Mouse (Mus musculus) lung, embryonic 15.5 days (tissue): Measurements from ENCODE around the gene Syngap1. TPM values are rescaled to one million over a fixed set of nuclear protein-coding genes. Genes with fewer than 3 reads are reported as not detected.
"Not testable (repeated sequence)": the region's sequence is repeated elsewhere in the genome, so short reads cannot be mapped to it uniquely, and the experiment has no call there.

Source experiments
- ATAC-seq: fragments of 200-750 bp; cut with Nextera tagmentation; 2 replicates; pipeline ENCODE4 v1.8.0; 2017; ENCODE audit warnings: moderate number of reproducible peaks, borderline replicate concordance; ENCODE audit not compliant: low FRiP score, low TSS enrichment; ENCODE audit errors: extremely low read depth
- H3K27ac ChIP-seq: fragments of 300-500 bp; sonication (generic); 2 replicates; pipeline ENCODE4 v1.5.1; 2015; ENCODE audit warnings: moderate library complexity, mild to moderate bottlenecking, inconsistent platforms
- H3K27me3 ChIP-seq: fragments of 300-500 bp; sonication (generic); 2 replicates; pipeline ENCODE4 v1.6.1; 2015; ENCODE audit warnings: inconsistent platforms
- H3K36me3 ChIP-seq: fragments of 300-500 bp; sonication (generic); 2 replicates; pipeline ENCODE4 v1.6.1; 2015; ENCODE audit warnings: inconsistent platforms
- H3K4me1 ChIP-seq: fragments of 300-500 bp; sonication (generic); 2 replicates; pipeline ENCODE4 v1.6.1; 2015; ENCODE audit warnings: inconsistent platforms
- H3K4me2 ChIP-seq: fragments of 300-500 bp; sonication (generic); 2 replicates; pipeline ENCODE4 v1.6.1; 2015; ENCODE audit warnings: inconsistent platforms, mild to moderate bottlenecking, moderate library complexity
- H3K4me3 ChIP-seq: fragments of 300-500 bp; sonication (generic); 2 replicates; pipeline ENCODE4 v1.5.1; 2015; ENCODE audit warnings: mild to moderate bottlenecking, inconsistent platforms
- H3K9ac ChIP-seq: fragments of 300-500 bp; sonication (generic); 2 replicates; pipeline ENCODE4 v1.6.1; 2015; ENCODE audit warnings: inconsistent platforms
- H3K9me3 ChIP-seq: fragments of 300-500 bp; sonication (generic); 2 replicates; pipeline ENCODE4 v1.6.1; 2016; ENCODE audit warnings: inconsistent platforms
- WGBS: fragments of 180-500 bp; shearing (Covaris S2); methylation state at CpG from one replicate; pipeline ENCODE4 v1.1.7; 2015; 5-methylcytosine and 5-hydroxymethylcytosine counted together
- polyA plus RNA-seq: library from polyadenylated mRNA; unstranded; fragments of >200 nt; fragmentation: Nextera tagmentation; extraction: Ambion mirVana; gene quantifications from 2 replicates; pipeline ENCODE4 v1.2.1, GENCODE M21; 2015

Gene Syngap1
- 1.5 and 2.1 TPM in 2 replicates for polyA plus RNA-seq

- 4% methylated on average over 22 of the region's 24 CpGs for WGBS
- H3K4me2 ChIP-seq = peak within 1 kb of the TSS; percentile 95
- H3K27ac ChIP-seq = peak within 1 kb of the TSS; percentile 93
- no peaks in the 10 kb centered on the region for H3K9me3 ChIP-seq
- peak within 1 kb of the TSS; percentile 71 for H3K9ac ChIP-seq
- H3K27me3 ChIP-seq = no peaks in the 10 kb centered on the region
- H3K36me3 ChIP-seq = 0 out of 2 replicates have a peak, but pooled peaks cover 3% of the 10 kb centered on the region
- ATAC-seq = no peak
- H3K4me1 ChIP-seq = peaks cover 36% of the 10 kb centered on the region
- peak within 1 kb of the TSS; percentile 82 for H3K4me3 ChIP-seq
These were observed at the start of gene Syngap1 for GRCm38 (mm10) chr17:26941031-26941789. Gene Syngap1, plus strand, starts transcription at chr17:26941253.

GRCm38 (mm10) chr17:26892635-26893375 is 48.2 kb upstream of the Syngap1 start:
- H3K27me3 ChIP-seq = peaks cover 5% of the 10 kb centered on the region; the same call in 1 of the 2 replicates
- peak overlapping the region; percentile 43 for H3K4me2 ChIP-seq
- peak overlapping the region; percentile 35; the same call in 1 of the 2 replicates for H3K27ac ChIP-seq
- ATAC-seq = no peak
- H3K4me3 ChIP-seq = peak overlapping the region; percentile 20; the same call in 1 of the 2 replicates
- H3K36me3 ChIP-seq = no peaks in the 10 kb centered on the region
- H3K9me3 ChIP-seq = no peaks in the 10 kb centered on the region
- peak overlapping the region; percentile 21; the same call in 1 of the 2 replicates for H3K9ac ChIP-seq
- 0 out of 2 replicates have a peak, but pooled peaks cover 10% of the 10 kb centered on the region for H3K4me1 ChIP-seq
- WGBS = 29% methylated on average over 16 of the region's 16 CpGs

GRCm38 (mm10) chr17:26893492-26893891 is 47.6 kb upstream of the Syngap1 start:
- Histone ChIP-seq H3K27ac (peak overlapping the region; percentile 12; the same call in 1 of the 2 replicates), H3K4me2 (no peak overlapping the region; the same call in 1 of the 2 replicates), H3K9ac (no peak overlapping the region), H3K4me1 (0 out of 2 replicates have a peak, but pooled peaks cover 10% of the 10 kb centered on the region), H3K4me3 (no peak overlapping the region), H3K27me3 (peaks cover 4% of the 10 kb centered on the region; the same call in 1 of the 2 replicates), H3K9me3 (no peaks in the 10 kb centered on the region), H3K36me3 (no peaks in the 10 kb centered on the region)
- 63% methylated on average over 6 of the region's 6 CpGs for WGBS
- no peak for ATAC-seq

GRCm38 (mm10) chr17:26894342-26894741 is 46.7 kb upstream of the Syngap1 start:
- Histone ChIP-seq H3K27ac (no peak overlapping the region), H3K36me3 (no peaks in the 10 kb centered on the region), H3K9ac (no peak overlapping the region), H3K4me2 (no peak overlapping the region), H3K4me3 (no peak overlapping the region), H3K4me1 (0 out of 2 replicates have a peak, but pooled peaks cover 10% of the 10 kb centered on the region), H3K9me3 (no peaks in the 10 kb centered on the region), H3K27me3 (peaks cover 4% of the 10 kb centered on the region; the same call in 1 of the 2 replicates)
- 72% methylated on average over 6 of the region's 6 CpGs for WGBS
- no peak for ATAC-seq

GRCm38 (mm10) chr17:26895578-26895977 is 45.5 kb upstream of the Syngap1 start:
- ATAC-seq = peak; percentile 31; the same call in 1 of the 2 replicates
- whole genome bisulfite sequencing = 16% methylated on average over 10 of the region's 10 CpGs
- Histone ChIP-seq H3K4me2 (no peak overlapping the region), H3K36me3 (no peaks in the 10 kb centered on the region), H3K9ac (no peak overlapping the region), H3K4me1 (0 out of 2 replicates have a peak, but pooled peaks cover 10% of the 10 kb centered on the region), H3K9me3 (no peaks in the 10 kb centered on the region), H3K4me3 (no peak overlapping the region), H3K27me3 (peaks cover 4% of the 10 kb centered on the region; the same call in 1 of the 2 replicates), H3K27ac (no peak overlapping the region)

GRCm38 (mm10) chr17:26900916-26901315 is 40.1 kb upstream of the Syngap1 start:
- H3K4me2 ChIP-seq = no peak overlapping the region
- WGBS = 73% methylated on average over 6 of the region's 6 CpGs
- no peak overlapping the region for H3K9ac ChIP-seq
- no peaks in the 10 kb centered on the region for H3K9me3 ChIP-seq
- no peaks in the 10 kb centered on the region for H3K27me3 ChIP-seq
- ATAC-seq = no peak
- H3K36me3 ChIP-seq = no peaks in the 10 kb centered on the region
- no peak overlapping the region for H3K27ac ChIP-seq
- no peaks in the 10 kb centered on the region for H3K4me1 ChIP-seq
- no peak overlapping the region for H3K4me3 ChIP-seq

- Histone ChIP-seq H3K9me3 (no peaks in the 10 kb centered on the region), H3K36me3 (no peaks in the 10 kb centered on the region), H3K4me1 (no peaks in the 10 kb centered on the region), H3K4me2 (no peak overlapping the region), H3K4me3 (no peak overlapping the region), H3K27ac (no peak overlapping the region), H3K27me3 (no peaks in the 10 kb centered on the region), H3K9ac (no peak overlapping the region)
- ATAC-seq = no peak
- WGBS = 51% methylated on average over 5 of the region's 5 CpGs
These were observed 36.7 kb upstream of the Syngap1 start for GRCm38 (mm10) chr17:26904320-26904719.

- not testable (repeated sequence) for ATAC-seq, H3K4me3 ChIP-seq, H3K4me1 ChIP-seq, H3K27ac ChIP-seq, H3K4me2 ChIP-seq, H3K36me3 ChIP-seq, H3K9me3 ChIP-seq, H3K9ac ChIP-seq, H3K27me3 ChIP-seq
- 85% methylated on average over 15 of the region's 15 CpGs for WGBS
These were observed 33.5 kb upstream of the Syngap1 start for GRCm38 (mm10) chr17:26907506-26907905.

GRCm38 (mm10) chr17:26915248-26915647 is 25.8 kb upstream of the Syngap1 start:
- peaks cover 8% of the 10 kb centered on the region; the same call in 1 of the 2 replicates for H3K4me1 ChIP-seq
- ATAC-seq = no peak
- no peak overlapping the region for H3K4me2 ChIP-seq
- no peaks in the 10 kb centered on the region for H3K27me3 ChIP-seq
- no peak overlapping the region for H3K9ac ChIP-seq
- 44% methylated on average over 1 of the region's 1 CpGs for WGBS
- H3K36me3 ChIP-seq = no peaks in the 10 kb centered on the region
- 0 out of 2 replicates have a peak overlapping the region, but pooled peaks have one; percentile 15 for H3K27ac ChIP-seq
- H3K4me3 ChIP-seq = no peak overlapping the region
- H3K9me3 ChIP-seq = no peaks in the 10 kb centered on the region

- peak within 1 kb of the TSS; percentile 70 for H3K9ac ChIP-seq
- peaks cover 9% of the 10 kb centered on the region for H3K36me3 ChIP-seq
- peak within 1 kb of the TSS; percentile 81 for H3K4me3 ChIP-seq
- peak within 1 kb of the TSS; percentile 65 for H3K4me2 ChIP-seq
- under 1% methylated on average over 68 of the region's 72 CpGs for WGBS
- peaks cover 8% of the 10 kb centered on the region; the same call in 1 of the 2 replicates for H3K4me1 ChIP-seq
- peak within 1 kb of the TSS; percentile 83 for H3K27ac ChIP-seq
- H3K27me3 ChIP-seq = no peaks in the 10 kb centered on the region
- no peaks in the 10 kb centered on the region for H3K9me3 ChIP-seq
- peak; percentile 98 for ATAC-seq
These were observed 24.2 kb upstream of the Syngap1 start, which contains the start of gene Kifc5b for GRCm38 (mm10) chr17:26916711-26917482. Gene Kifc5b, plus strand, starts transcription at chr17:26917091.

GRCm38 (mm10) chr17:26917560-26917959 is 23.5 kb upstream of the Syngap1 start:
- ATAC-seq, H3K36me3 ChIP-seq, H3K27me3 ChIP-seq, H3K4me1 ChIP-seq, H3K9me3 ChIP-seq: not testable (repeated sequence)
- Histone ChIP-seq H3K9ac (peak overlapping the region; percentile 70), H3K27ac (peak overlapping the region; percentile 83), H3K4me3 (peak overlapping the region; percentile 81), H3K4me2 (peak overlapping the region; percentile 65)
- WGBS = 0% methylated on average over 12 of the region's 12 CpGs
